Mouse (Mus musculus) heart, adult 2 months (tissue): ENCODE data around the gene 2300009A05Rik.
A peak's percentile ranks its signal among the peaks of the same experiment; 100 is the strongest.

Source experiments
- EP300 ChIP-seq: fragments of 200-500 bp; IDR thresholded peaks from 2 replicates; pipeline ENCODE4 v1.6.1; 2011; ENCODE audit warnings: low read depth, low read length, control low read depth; ENCODE audit not compliant: insufficient read depth
- POLR2A ChIP-seq: fragments of 200-500 bp; IDR thresholded peaks from 2 replicates; pipeline ENCODE4 v1.6.1; 2011; ENCODE audit warnings: mild to moderate bottlenecking, low read depth, low read length, control low read depth; ENCODE audit not compliant: insufficient read depth

GRCm38 (mm10) chr9:63377270-63378142 is 21.5 kb downstream of the 2300009A05Rik start, which contains the start of gene Map2k5:
- TF ChIP-seq POLR2A = peak; percentile 70
- TF ChIP-seq EP300 = peak; percentile 23; the same call in 1 of the 2 replicates
